Mouse (Mus musculus) liver, adult 2 months (tissue): ENCODE data around the gene Gm43518. TPM values are rescaled to one million over a fixed set of nuclear protein-coding genes. Genes with fewer than 3 reads are reported as not detected.

Experiments
- DNase-seq: peaks from one replicate; pipeline ENCODE4 v3.0.0-alpha.2; 2011; ENCODE audit warnings: low read depth, low spot score; ENCODE audit errors: extremely low read depth
- H3K27ac ChIP-seq: fragments of 200-500 bp; replicated peaks from 2 replicates; pipeline ENCODE4 v1.5.1; 2012; ENCODE audit warnings: low read depth, mild to moderate bottlenecking, control low read depth, inconsistent platforms, low read length; ENCODE audit not compliant: insufficient read depth
- H3K27me3 ChIP-seq: fragments of 200-500 bp; 2 replicates; pipeline ENCODE4 v1.6.1; 2012; ENCODE audit warnings: mild to moderate bottlenecking, moderate library complexity, low read length, inconsistent platforms; ENCODE audit not compliant: control insufficient read depth, insufficient read depth
- H3K36me3 ChIP-seq: fragments of 200-500 bp; 2 replicates; pipeline ENCODE4 v1.6.1; 2012; ENCODE audit warnings: low read length, inconsistent platforms; ENCODE audit not compliant: control insufficient read depth, insufficient read depth
- H3K4me1 ChIP-seq: fragments of 200-500 bp; 2 replicates; pipeline ENCODE4 v1.6.1; 2011; ENCODE audit warnings: low read length; ENCODE audit not compliant: control insufficient read depth, insufficient read depth
- H3K4me3 ChIP-seq: fragments of 200-500 bp; 2 replicates; pipeline ENCODE4 v1.5.1; 2011; ENCODE audit warnings: low read depth, mild to moderate bottlenecking, control low read depth, low read length, moderate library complexity; ENCODE audit not compliant: insufficient read depth
- H3K79me2 ChIP-seq: fragments of 200-500 bp; 2 replicates; pipeline ENCODE4 v1.6.1; 2012; ENCODE audit warnings: inconsistent platforms, mild to moderate bottlenecking, low read length, moderate library complexity; ENCODE audit not compliant: control insufficient read depth, insufficient read depth
- H3K9ac ChIP-seq: fragments of 200-500 bp; 2 replicates; pipeline ENCODE4 v1.6.1; 2012; ENCODE audit warnings: low read depth, mild to moderate bottlenecking, control low read depth, inconsistent platforms, low read length
- CTCF ChIP-seq: fragments of 200-500 bp; IDR thresholded peaks from 2 replicates; pipeline ENCODE4 v1.5.1; 2011; ENCODE audit warnings: low read depth, low read length, control low read depth
- POLR2A ChIP-seq: fragments of 200-500 bp; IDR thresholded peaks from 2 replicates; pipeline ENCODE4 v1.6.1; 2011; ENCODE audit warnings: low read length, control low read depth; ENCODE audit not compliant: insufficient read depth; ENCODE audit errors: extremely low read depth
- WGBS: fragments of 180-500 bp; shearing (Covaris S2); methylation state at CpG from one replicate; pipeline ENCODE4 v1.1.7; 2018; 5-methylcytosine and 5-hydroxymethylcytosine counted together
- polyA plus RNA-seq: library from polyadenylated mRNA; depleted of rRNA; stranded (reverse); fragments of >200 nt; gene quantifications from 2 replicates; pipeline ENCODE4 v1.2.3, GENCODE M21; 2012
- total RNA-seq: library from RNA; depleted of rRNA; stranded (reverse); fragments of >200 nt; gene quantifications from 2 replicates; pipeline ENCODE4 v1.2.3, GENCODE M21; 2014

Gm43518 gene
- total and polyA plus RNA-seq, 2 experiments: 0.31 to 1.2 TPM

DNA sequence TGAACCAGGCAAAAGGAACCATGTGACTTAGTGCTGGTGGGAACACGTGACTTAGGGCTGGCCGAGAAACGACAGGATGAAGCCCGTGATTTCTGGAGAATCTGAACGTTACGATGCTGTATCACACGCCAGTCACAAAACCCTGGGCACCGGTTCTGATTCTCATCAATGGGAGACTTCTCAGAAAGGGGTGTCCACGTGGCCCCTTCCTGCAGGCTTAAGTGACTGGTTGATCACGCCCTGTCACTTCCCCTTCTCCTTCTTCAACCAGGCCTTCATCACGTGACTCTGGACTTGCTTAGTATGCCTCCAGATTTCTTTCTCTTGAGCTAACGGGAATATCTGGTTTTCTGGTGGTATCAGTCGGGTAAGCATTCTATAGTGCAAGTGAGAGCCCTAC lies 29.9 kb upstream of the Gm43518 start:
- Histone ChIP-seq H3K79me2 (no peaks in the 10 kb centered on the region), H3K4me3 (no peak overlapping the region), H3K27me3 (no peaks in the 10 kb centered on the region), H3K27ac (no peak overlapping the region), H3K4me1 (no peaks in the 10 kb centered on the region), H3K9ac (no peak overlapping the region), H3K36me3 (no peaks in the 10 kb centered on the region)
- peak; percentile 22 for DNase-seq
- WGBS: 73% methylated on average over 13 of the region's 13 CpGs
- TF ChIP-seq POLR2A (no peak), CTCF (no peak)

DNA sequence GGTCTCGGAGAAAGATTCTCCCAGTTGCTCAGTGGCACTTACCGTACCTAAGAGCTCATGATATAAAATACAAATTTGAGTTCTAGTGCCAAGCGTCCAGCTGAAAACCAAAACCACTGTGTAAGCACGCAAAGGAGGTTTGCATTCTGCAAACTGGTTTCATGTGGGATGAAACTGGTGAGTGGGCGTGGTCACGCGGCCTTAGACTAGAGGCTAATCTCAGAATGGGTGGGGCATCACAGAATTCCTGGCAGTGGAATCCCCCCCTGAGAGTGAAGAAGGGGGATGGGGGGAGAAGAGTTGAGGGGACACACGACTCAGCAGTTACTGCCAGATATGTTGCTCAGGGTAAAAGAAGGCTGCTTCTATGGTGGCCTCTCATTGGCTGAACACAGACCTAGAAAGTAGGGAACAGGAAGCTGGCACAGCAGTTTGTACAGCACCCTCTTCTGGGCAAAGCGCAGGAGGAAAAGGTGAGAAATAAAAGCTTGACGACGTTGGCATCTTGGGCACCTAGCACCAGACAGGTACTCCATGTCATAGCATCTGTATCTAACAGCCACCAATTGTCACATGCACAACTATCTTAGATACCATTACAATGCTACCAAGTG lies 23.1 kb upstream of the Gm43518 start:
- WGBS: 80% methylated on average over 11 of the region's 11 CpGs
- Histone ChIP-seq H3K79me2 (peaks cover 17% of the 10 kb centered on the region; the same call in 1 of the 2 replicates), H3K36me3 (no peaks in the 10 kb centered on the region), H3K9ac (no peak overlapping the region), H3K4me1 (peaks cover 7% of the 10 kb centered on the region), H3K4me3 (no peak overlapping the region), H3K27me3 (no peaks in the 10 kb centered on the region), H3K27ac (no peak overlapping the region)
- TF ChIP-seq POLR2A: no peak
- no peak for TF ChIP-seq CTCF
- DNase-seq: no peak

DNA sequence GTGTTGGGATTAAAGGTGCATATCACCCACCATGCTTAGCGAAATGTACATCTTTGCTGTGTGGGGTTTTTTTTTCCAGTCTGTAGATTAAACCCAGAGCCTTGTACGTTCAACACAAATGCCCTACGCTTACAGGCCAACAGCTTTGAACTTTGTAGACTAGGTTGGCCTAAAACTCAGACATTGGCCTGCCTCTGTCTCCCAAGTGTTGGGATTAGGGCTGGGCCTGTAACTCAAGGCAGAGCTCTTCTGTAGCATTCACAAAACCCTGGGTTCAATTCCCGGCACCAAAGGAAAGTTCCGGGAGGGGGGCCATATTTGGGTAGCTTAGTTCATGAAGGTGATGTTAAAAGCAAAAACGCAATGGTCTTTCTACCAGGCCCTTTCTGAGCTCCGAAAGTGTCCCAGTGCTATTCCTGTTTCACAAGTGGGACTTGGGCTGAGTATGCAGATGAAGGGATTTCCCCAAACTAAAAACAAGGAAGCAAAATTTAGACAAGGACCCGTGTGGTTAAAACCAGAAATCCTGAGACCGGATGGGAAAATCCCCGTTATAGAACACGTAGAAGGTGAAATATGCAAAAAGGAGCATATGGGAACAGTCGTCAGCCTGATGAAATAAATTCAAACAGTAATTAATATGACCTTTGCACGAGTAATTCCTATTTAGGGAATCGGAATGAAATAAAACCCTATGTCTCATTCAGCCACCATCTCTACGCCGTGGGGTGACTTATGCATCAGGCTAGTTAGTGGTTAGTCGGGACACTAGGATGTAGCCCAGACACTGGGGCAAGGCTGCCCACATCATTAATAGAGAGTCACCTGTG lies 20.9 kb upstream of the Gm43518 start:
- H3K9ac ChIP-seq: no peak overlapping the region
- peaks cover 22% of the 10 kb centered on the region; the same call in 1 of the 2 replicates for H3K79me2 ChIP-seq
- no peak for TF ChIP-seq POLR2A
- no peak for TF ChIP-seq CTCF
- H3K27me3 ChIP-seq: no peaks in the 10 kb centered on the region
- no peak overlapping the region for H3K27ac ChIP-seq
- peaks cover 7% of the 10 kb centered on the region for H3K4me1 ChIP-seq
- peaks cover 6% of the 10 kb centered on the region; the same call in 1 of the 2 replicates for H3K36me3 ChIP-seq
- no peak overlapping the region for H3K4me3 ChIP-seq
- peak; percentile 16 for DNase-seq
- WGBS: 73% methylated on average over 17 of the region's 17 CpGs

DNA sequence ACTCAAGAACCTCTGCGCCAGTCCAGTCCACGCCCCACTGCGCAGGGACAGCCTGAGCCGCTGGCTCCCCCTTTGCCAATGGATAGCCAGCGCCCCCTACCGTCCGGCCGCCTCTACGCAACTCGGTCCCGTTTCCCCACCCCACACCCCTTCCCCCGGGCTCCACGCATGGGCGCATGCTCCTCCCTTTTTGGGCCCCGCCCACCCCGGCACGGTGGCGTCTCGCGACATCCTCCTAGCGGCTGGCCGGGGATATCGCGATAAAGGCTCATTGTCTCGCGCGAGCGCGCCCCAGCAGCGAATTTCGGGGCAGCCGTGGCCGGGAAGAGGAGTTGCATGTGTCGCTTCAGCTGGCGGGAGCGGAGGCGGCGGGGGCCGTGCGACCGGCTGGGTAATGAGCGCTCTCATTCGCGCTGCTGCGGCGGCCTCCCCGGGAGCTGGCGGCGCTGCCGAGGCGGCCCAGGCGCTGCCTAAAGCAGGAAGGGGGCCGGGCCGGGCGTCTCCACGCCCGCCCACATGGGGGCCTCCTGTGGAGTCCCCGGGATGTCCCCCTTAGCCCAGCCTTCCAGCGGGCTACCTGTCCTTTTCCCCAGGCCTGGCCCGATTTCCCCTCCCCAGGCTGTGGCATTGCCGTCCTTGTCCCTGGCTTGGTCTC lies 20.1 kb upstream of the Gm43518 start, which contains the start of gene Denr:
Denr (plus strand) TSS at position 200 of the 655 bp plus-strand sequence.
- Histone ChIP-seq H3K9ac (peak within 1 kb of the TSS; percentile 93), H3K4me3 (peak within 1 kb of the TSS; percentile 96), H3K36me3 (peaks cover 6% of the 10 kb centered on the region; the same call in 1 of the 2 replicates), H3K4me1 (peaks cover 7% of the 10 kb centered on the region), H3K79me2 (peaks cover 22% of the 10 kb centered on the region; the same call in 1 of the 2 replicates), H3K27ac (peak within 1 kb of the TSS; percentile 56), H3K27me3 (no peaks in the 10 kb centered on the region)
- TF ChIP-seq POLR2A (peak; percentile 83), CTCF (peak; percentile 95)
- WGBS: under 1% methylated on average over 61 of the region's 61 CpGs
- DNase-seq: peak; percentile 77

DNA sequence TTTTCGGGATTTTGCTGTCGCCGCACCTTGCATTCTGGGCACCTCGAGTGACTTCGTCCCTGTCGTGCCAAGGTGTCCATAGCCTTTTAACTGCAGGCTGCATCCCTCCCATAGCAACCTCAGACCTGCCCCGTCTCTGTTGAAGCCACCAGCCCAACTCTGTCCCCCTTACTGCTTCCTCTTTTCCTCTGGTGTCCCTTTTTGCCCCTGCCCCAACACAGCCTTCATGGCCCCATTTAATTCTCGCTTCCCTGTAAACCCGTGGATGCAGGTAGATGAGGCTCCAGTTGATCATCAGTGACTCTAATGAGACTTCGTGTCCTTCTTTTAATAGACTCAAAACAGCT lies 19.6 kb upstream of the Gm43518 start:
- peaks cover 7% of the 10 kb centered on the region for H3K4me1 ChIP-seq
- H3K79me2 ChIP-seq: peaks cover 26% of the 10 kb centered on the region; the same call in 1 of the 2 replicates
- no peaks in the 10 kb centered on the region for H3K27me3 ChIP-seq
- TF ChIP-seq POLR2A (no peak), CTCF (no peak)
- H3K9ac ChIP-seq: peak overlapping the region; percentile 93
- H3K36me3 ChIP-seq: peaks cover 6% of the 10 kb centered on the region; the same call in 1 of the 2 replicates
- H3K27ac ChIP-seq: peak overlapping the region; percentile 56
- 1% methylated on average over 10 of the region's 10 CpGs for WGBS
- peak overlapping the region; percentile 96 for H3K4me3 ChIP-seq
- no peak for DNase-seq
